Mouse (Mus musculus): ENCODE results near the gene Anxa6.

The Anxa6 gene

GRCm38 (mm10) chr11:54998284-54998683, 35.0 kb downstream of the Anxa6 start:
- in situ Hi-C loops (cut with MboI): no loop called here

GRCm38 (mm10) chr11:54996176-54996575, 37.1 kb downstream of the Anxa6 start:
- in situ Hi-C loops (cut with MboI): no loop called here

- in situ Hi-C loops (cut with MboI): no loop called here
Observed at GRCm38 (mm10) chr11:54989920-54990319, 43.3 kb downstream of the Anxa6 start.

- in situ Hi-C loops (cut with MboI): no loop called here
Observed at GRCm38 (mm10) chr11:54988754-54989349, 44.4 kb downstream of the Anxa6 start.

GRCm38 (mm10) chr11:54987974-54988373, 45.3 kb downstream of the Anxa6 start:
- in situ Hi-C loops (cut with MboI): no loop called here

GRCm38 (mm10) chr11:54985086-54985485, 48.2 kb downstream of the Anxa6 start:
- in situ Hi-C loops (cut with MboI): no loop called here

- in situ Hi-C loops (cut with MboI): no loop called here
Observed at GRCm38 (mm10) chr11:54984581-54984980, 48.7 kb downstream of the Anxa6 start.

- in situ Hi-C loops (cut with MboI): no loop called here
Observed at GRCm38 (mm10) chr11:54984085-54984484, 49.2 kb downstream of the Anxa6 start.

- in situ Hi-C loops (cut with MboI): no loop called here
Observed at GRCm38 (mm10) chr11:54982520-54982919, 50.7 kb downstream of the Anxa6 start.

GRCm38 (mm10) chr11:54981630-54982029, 51.6 kb downstream of the Anxa6 start:
- in situ Hi-C loops (cut with MboI): no loop called here

GRCm38 (mm10) chr11:54977385-54977937, 55.8 kb downstream of the Anxa6 start:
- in situ Hi-C loops (cut with MboI): no loop called here

GRCm38 (mm10) chr11:54976351-54976750, 56.9 kb downstream of the Anxa6 start:
- in situ Hi-C loops (cut with MboI): no loop called here

GRCm38 (mm10) chr11:54975756-54976155, 57.5 kb downstream of the Anxa6 start:
- in situ Hi-C loops (cut with MboI): no loop called here

GRCm38 (mm10) chr11:54975340-54975739, 57.9 kb downstream of the Anxa6 start:
- in situ Hi-C loops (cut with MboI): no loop called here

GRCm38 (mm10) chr11:54974639-54975038, 58.6 kb downstream of the Anxa6 start:
- in situ Hi-C loops (cut with MboI): loop anchor here (5.0 kb wide), 1 partner anchor 42 kb away; no protein-coding TSS in a partner anchor

- in situ Hi-C loops (cut with MboI): loop anchor here (5.0 kb wide), 1 partner anchor 41 kb away; no protein-coding TSS in a partner anchor
Observed at GRCm38 (mm10) chr11:54973481-54974212, 59.6 kb downstream of the Anxa6 start.

GRCm38 (mm10) chr11:54972789-54973188, 60.5 kb downstream of the Anxa6 start:
- in situ Hi-C loops (cut with MboI): loop anchor here (5.0 kb wide), 1 partner anchor 40 kb away; no protein-coding TSS in a partner anchor

- in situ Hi-C loops (cut with MboI): loop anchor here (5.0 kb wide), 1 partner anchor 40 kb away; no protein-coding TSS in a partner anchor
Observed at GRCm38 (mm10) chr11:54972049-54972723, 61.1 kb downstream of the Anxa6 start.

- in situ Hi-C loops (cut with MboI): loop anchor here (5.0 kb wide), 1 partner anchor 39 kb away; no protein-coding TSS in a partner anchor
Observed at GRCm38 (mm10) chr11:54971365-54972048, 61.7 kb downstream of the Anxa6 start.

- in situ Hi-C loops (cut with MboI): no loop called here
Observed at GRCm38 (mm10) chr11:54965234-54965633, 68.0 kb downstream of the Anxa6 start.

- in situ Hi-C loops (cut with MboI): no loop called here
Observed at GRCm38 (mm10) chr11:54962810-54963209, 70.4 kb downstream of the Anxa6 start, which contains the start of gene Tnip1. Gene Tnip1 (minus strand): TSS chr11:54962917.

- in situ Hi-C loops (cut with MboI): no loop called here
Observed at GRCm38 (mm10) chr11:54961921-54962320, 71.3 kb downstream of the Anxa6 start.

All from mature B cell (primary cell).